Mouse (Mus musculus) forebrain, embryonic 14.5 days (tissue): ENCODE results near the gene Gm45062. TPM values are rescaled to one million over a fixed set of nuclear protein-coding genes. Genes with fewer than 3 reads are reported as not detected.

Experiments
- ATAC-seq: fragments of 200-750 bp; cut with Nextera tagmentation; 2 replicates; pipeline ENCODE4 v1.8.0; 2017; ENCODE audit warnings: mild to moderate bottlenecking, moderate library complexity
- DNase-seq: peaks from one replicate; pipeline ENCODE4 v3.0.0-alpha.2; 2015; ENCODE audit warnings: low spot score
- H3K27ac ChIP-seq: fragments of 300-500 bp; sonication (generic); 2 replicates; pipeline ENCODE4 v1.5.1; 2014; ENCODE audit warnings: low read depth, mild to moderate bottlenecking, control low read depth, low read length, moderate library complexity
- H3K27me3 ChIP-seq: fragments of 300-500 bp; sonication (generic); replicated peaks from 2 replicates; pipeline ENCODE4 v1.6.1; 2014; ENCODE audit warnings: low read length, control low read depth, mixed read lengths; ENCODE audit not compliant: control insufficient read depth, insufficient read depth
- H3K36me3 ChIP-seq: fragments of 300-500 bp; sonication (generic); 2 replicates; pipeline ENCODE4 v1.6.1; 2014; ENCODE audit warnings: low read length, control low read depth; ENCODE audit not compliant: control insufficient read depth, insufficient read depth
- H3K4me1 ChIP-seq: fragments of 300-500 bp; sonication (generic); 2 replicates; pipeline ENCODE4 v1.6.1; 2014; ENCODE audit warnings: antibody characterized with exemption, low read length, control low read depth; ENCODE audit not compliant: control insufficient read depth, insufficient read depth
- H3K4me2 ChIP-seq: fragments of 300-500 bp; sonication (generic); 2 replicates; pipeline ENCODE4 v1.6.1; 2014; ENCODE audit warnings: mild to moderate bottlenecking, control low read depth, low read length
- H3K4me3 ChIP-seq: fragments of 300-500 bp; sonication (generic); 2 replicates; pipeline ENCODE4 v1.5.1; 2014; ENCODE audit warnings: low read depth, low read length, control low read depth
- H3K9ac ChIP-seq: fragments of 300-500 bp; sonication (generic); 2 replicates; pipeline ENCODE4 v1.6.1; 2014; ENCODE audit warnings: mild to moderate bottlenecking, low read length, control low read depth, moderate library complexity
- H3K9me3 ChIP-seq: fragments of 300-500 bp; sonication (generic); replicated peaks from 2 replicates; pipeline ENCODE4 v1.6.1; 2016; ENCODE audit warnings: low read length, control low read depth, mixed read lengths; ENCODE audit not compliant: control insufficient read depth
- WGBS: fragments of 180-500 bp; shearing (Covaris S2); extraction: QIAGEN DNeasy Blood & Tissue Kit; methylation state at CpG from one replicate; pipeline ENCODE4 v1.1.7; 2014; 5-methylcytosine and 5-hydroxymethylcytosine counted together
- polyA plus RNA-seq: library from polyadenylated mRNA; unstranded; fragments of >200 nt; fragmentation: Nextera tagmentation; extraction: Ambion mirVana; gene quantifications from 2 replicates; pipeline ENCODE4 v1.2.1, GENCODE M21; 2014

Gm45062 gene
- 14.1 and 14.3 TPM in 2 replicates for polyA plus RNA-seq

DNA sequence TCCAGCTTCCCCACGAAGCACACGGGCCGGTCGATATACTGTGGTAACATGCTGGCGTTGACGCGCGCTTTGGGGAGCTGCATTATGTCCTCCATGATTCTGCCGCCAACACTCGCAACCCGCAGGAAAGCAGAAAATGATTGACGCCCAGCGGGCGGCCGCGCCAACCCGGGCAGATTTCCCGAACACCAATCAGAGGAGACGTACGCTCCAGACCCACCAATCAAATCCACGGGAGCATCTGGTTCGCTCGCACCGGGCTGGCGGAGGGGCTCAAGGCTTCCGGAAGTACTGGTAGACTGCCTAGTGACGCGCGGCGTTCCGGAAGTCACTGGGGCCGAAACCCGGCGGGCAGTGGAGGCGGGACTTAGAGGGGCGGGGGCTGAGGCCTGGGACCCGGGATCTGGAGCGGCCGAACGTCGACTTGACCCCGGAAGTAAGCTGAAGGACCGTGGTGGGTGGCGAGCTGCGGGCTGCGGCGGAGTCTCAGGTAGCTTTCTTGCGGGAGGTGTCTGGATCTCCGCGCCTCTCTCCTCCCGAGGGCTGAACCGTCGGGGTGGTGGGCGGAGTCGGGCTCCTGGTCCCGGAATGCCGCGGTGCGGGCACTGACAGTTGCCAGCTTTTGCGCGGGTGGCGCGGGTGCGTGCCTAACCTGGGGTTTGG, at the start of gene Gm45062, which contains the start of the genes Rpa3 and Umad1:
Gm45062 (plus strand) TSS at position 447 of the 663 bp plus-strand sequence.
Rpa3 (minus strand) TSS at position 170 of the 663 bp plus-strand sequence.
Umad1 (plus strand) TSS at position 285 of the 663 bp plus-strand sequence.
- H3K27ac ChIP-seq, result peak within 1 kb of the TSS; percentile 72; the same call in 1 of the 2 replicates
- peak within 1 kb of the TSS; percentile 79 for H3K9ac ChIP-seq
- peaks cover 9% of the 10 kb centered on the region; the same call in 1 of the 2 replicates for H3K4me1 ChIP-seq
- DNase-seq, result peak; percentile 99
- 0% methylated on average over 64 of the region's 64 CpGs for WGBS
- peak within 1 kb of the TSS; percentile 61 for H3K4me3 ChIP-seq
- ATAC-seq, result peak; percentile 100
- H3K4me2 ChIP-seq, result peak within 1 kb of the TSS; percentile 88
- H3K36me3 ChIP-seq, result 0 out of 2 replicates have a peak, but pooled peaks cover 2% of the 10 kb centered on the region
- no peaks in the 10 kb centered on the region for H3K27me3 ChIP-seq
- H3K9me3 ChIP-seq, result no peaks in the 10 kb centered on the region

DNA sequence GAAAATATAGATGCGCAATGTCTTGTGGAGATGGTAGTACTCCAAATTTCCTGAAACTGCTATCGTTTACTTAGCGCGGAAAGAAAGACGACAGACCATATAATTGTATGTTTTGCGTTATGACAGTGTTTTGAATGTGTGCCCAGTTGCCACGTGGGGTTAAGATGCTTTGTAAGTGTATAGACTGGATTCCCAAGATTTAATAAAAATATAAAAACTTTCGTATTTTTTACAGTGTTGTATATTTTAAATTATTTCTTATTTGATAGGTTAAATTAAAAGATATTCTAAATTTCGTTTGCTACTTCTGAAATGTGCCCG, 49.4 kb upstream of the Gm45062 start:
- WGBS, result 11% methylated on average over 10 of the region's 10 CpGs
- Histone ChIP-seq H3K4me1 (peaks cover 7% of the 10 kb centered on the region; the same call in 1 of the 2 replicates), H3K36me3 (0 out of 2 replicates have a peak, but pooled peaks cover under 1% of the 10 kb centered on the region), H3K4me3 (peak overlapping the region; percentile 82), H3K4me2 (peak overlapping the region; percentile 45), H3K9me3 (no peaks in the 10 kb centered on the region), H3K9ac (peak overlapping the region; percentile 91), H3K27me3 (no peaks in the 10 kb centered on the region), H3K27ac (no peak overlapping the region)
- DNase-seq (peak; percentile 66), ATAC-seq (peak; percentile 9)

DNA sequence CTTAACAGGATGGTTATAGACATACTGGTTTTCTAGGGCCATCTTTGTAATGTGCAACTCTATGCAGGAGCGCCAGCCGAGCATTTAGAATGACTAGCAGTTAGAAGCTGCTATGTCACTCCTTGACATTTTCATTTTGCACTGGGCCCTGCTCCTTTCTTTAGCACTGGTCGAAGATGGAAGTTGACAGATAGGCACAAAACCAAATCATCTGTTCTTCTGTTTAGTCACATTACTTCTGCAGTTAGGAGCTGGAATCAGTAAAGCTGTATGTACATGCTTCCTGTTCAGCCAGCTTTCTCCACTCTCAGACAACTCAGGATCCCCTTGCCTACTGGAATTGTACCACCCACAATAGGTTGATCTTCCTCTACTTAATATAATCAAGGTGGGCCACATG, 48.6 kb upstream of the Gm45062 start:
- H3K36me3 ChIP-seq, result peaks cover 9% of the 10 kb centered on the region
- no peak overlapping the region for H3K27ac ChIP-seq
- peak overlapping the region; percentile 45 for H3K4me2 ChIP-seq
- no peak overlapping the region for H3K4me3 ChIP-seq
- H3K4me1 ChIP-seq, result peaks cover 7% of the 10 kb centered on the region; the same call in 1 of the 2 replicates
- no peaks in the 10 kb centered on the region for H3K27me3 ChIP-seq
- 89% methylated on average over 3 of the region's 3 CpGs for WGBS
- ATAC-seq (no peak), DNase-seq (no peak)
- no peaks in the 10 kb centered on the region for H3K9me3 ChIP-seq
- no peak overlapping the region for H3K9ac ChIP-seq

DNA sequence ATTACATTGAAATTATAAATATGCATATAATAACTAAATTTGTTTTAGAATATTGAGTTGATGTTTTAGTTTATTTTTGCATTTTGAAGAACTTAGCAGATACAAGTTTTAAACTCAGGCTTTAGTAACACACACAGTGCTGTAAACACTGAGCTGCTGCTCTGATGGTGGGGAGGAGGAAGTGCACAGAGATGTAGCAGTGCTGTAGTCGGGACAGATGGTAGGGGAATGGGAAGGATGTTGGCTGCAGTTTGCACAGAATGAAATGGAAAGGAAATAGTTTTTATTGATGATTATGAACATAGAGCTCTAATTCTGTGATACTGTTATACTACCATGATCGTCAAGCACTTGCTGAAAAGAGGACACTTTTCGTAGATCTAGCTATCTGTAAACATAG, 32.2 kb upstream of the Gm45062 start:
- ATAC-seq (no peak), DNase-seq (no peak)
- H3K9ac ChIP-seq, result no peak overlapping the region
- no peak overlapping the region for H3K4me3 ChIP-seq
- peaks cover 23% of the 10 kb centered on the region for H3K36me3 ChIP-seq
- no peaks in the 10 kb centered on the region for H3K4me1 ChIP-seq
- no peak overlapping the region for H3K27ac ChIP-seq
- no peaks in the 10 kb centered on the region for H3K9me3 ChIP-seq
- no peak overlapping the region for H3K4me2 ChIP-seq
- H3K27me3 ChIP-seq, result no peaks in the 10 kb centered on the region
- WGBS, result 85% methylated on average over 3 of the region's 3 CpGs

DNA sequence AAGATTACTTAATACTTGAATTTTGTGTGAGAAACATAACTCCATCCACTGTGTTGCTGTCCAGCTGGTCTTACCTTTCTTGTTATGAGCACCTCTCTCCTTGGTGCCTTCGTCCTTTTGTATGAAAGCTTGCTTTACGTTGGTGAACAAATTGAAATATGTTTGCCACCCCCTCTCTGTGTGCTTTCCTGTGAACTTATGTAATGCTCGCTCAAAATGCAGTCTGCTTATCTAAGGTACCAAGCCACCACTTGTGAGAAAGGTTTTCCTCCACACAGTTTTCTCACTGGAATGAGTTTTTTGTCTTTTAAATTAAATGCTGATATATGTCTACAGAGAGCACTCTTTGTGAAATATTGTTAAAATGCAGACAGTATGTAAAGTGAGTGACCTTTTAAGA, 30.7 kb upstream of the Gm45062 start:
- Histone ChIP-seq H3K36me3 (peaks cover 29% of the 10 kb centered on the region), H3K27me3 (no peaks in the 10 kb centered on the region), H3K4me2 (no peak overlapping the region), H3K4me3 (no peak overlapping the region), H3K4me1 (no peaks in the 10 kb centered on the region), H3K9me3 (no peaks in the 10 kb centered on the region), H3K27ac (no peak overlapping the region), H3K9ac (no peak overlapping the region)
- ATAC-seq (no peak), DNase-seq (no peak)
- WGBS, result 87% methylated on average over 3 of the region's 3 CpGs

DNA sequence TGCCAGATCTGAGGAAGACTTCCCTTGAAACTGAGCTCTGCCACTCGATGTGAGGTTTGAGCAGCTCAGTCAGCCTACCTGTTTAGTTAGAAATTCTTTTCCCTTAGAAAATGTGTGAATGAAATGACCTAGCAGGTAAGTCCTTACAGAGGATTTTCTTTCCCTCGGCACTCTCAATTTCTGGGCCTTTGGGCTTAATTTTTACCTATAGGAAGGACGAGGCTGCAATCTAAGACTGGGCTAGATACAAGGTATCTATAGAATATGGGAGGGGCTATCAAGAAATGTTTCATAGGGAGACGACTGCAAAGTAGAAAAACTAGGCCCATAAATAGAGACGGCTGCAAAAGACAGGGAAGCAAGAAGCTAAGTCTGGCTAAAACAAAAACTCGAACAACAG, 934 bp upstream of the Gm45062 start:
- H3K36me3 ChIP-seq, result peaks cover 9% of the 10 kb centered on the region; the same call in 1 of the 2 replicates
- DNase-seq (no peak), ATAC-seq (no peak)
- H3K27me3 ChIP-seq, result no peaks in the 10 kb centered on the region
- H3K27ac ChIP-seq, result 0 out of 2 replicates have a peak overlapping the region, but pooled peaks have one; percentile 70
- H3K4me3 ChIP-seq, result peak overlapping the region; percentile 61
- peaks cover 9% of the 10 kb centered on the region; the same call in 1 of the 2 replicates for H3K4me1 ChIP-seq
- peak overlapping the region; percentile 73 for H3K9ac ChIP-seq
- peak overlapping the region; percentile 57 for H3K4me2 ChIP-seq
- 12% methylated on average over 6 of the region's 6 CpGs for whole genome bisulfite sequencing
- no peaks in the 10 kb centered on the region for H3K9me3 ChIP-seq

DNA sequence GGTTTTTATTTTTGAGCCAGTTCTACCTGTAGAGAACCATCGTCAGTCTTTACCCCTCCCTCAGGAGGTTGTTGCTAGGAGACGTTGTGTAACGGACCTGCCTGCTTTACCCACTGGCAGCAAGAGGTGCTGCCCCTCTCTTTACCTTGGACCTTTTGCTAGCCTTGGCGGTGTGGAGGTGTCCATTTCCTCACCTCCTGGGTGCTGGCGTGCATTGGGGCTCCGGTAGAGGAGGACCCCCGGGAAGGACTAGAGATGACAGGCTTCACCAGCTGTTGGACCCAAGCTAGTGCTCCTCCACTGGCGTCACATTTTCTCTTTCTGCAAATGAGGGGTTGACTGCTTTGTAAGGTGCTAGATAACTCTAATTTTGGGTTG, 406 bp downstream of the Gm45062 start:
- Histone ChIP-seq H3K4me3 (peak overlapping the region; percentile 61), H3K4me1 (peaks cover 9% of the 10 kb centered on the region; the same call in 1 of the 2 replicates), H3K4me2 (peak overlapping the region; percentile 88), H3K36me3 (no peaks in the 10 kb centered on the region), H3K9ac (peak overlapping the region; percentile 79), H3K27ac (peak overlapping the region; percentile 72; the same call in 1 of the 2 replicates), H3K27me3 (no peaks in the 10 kb centered on the region), H3K9me3 (no peaks in the 10 kb centered on the region)
- under 1% methylated on average over 8 of the region's 8 CpGs for WGBS
- DNase-seq, result no peak
- ATAC-seq, result no peak

DNA sequence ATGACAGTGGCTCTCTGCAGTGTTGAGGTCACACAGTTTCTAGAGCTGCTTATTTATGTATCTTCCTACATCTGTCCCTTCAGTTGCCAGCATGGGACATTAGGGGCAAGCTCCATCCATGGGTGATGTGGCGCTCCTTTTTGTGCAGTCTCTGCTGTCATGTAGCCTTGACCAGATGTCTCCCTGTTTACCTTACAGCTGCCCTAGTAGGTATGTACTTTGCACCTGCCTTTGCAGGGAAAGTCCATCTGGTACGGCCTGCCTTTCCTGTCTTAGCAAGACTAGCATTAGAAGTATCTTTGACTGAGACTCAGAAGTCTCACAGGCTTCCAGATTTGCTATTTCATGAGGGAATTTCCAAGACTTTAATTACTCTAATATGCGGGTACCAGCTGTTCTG, 11.8 kb downstream of the Gm45062 start:
- no peak for ATAC-seq
- no peak for DNase-seq
- Histone ChIP-seq H3K27ac (no peak overlapping the region), H3K4me2 (no peak overlapping the region), H3K9me3 (no peaks in the 10 kb centered on the region), H3K9ac (no peak overlapping the region), H3K27me3 (no peaks in the 10 kb centered on the region), H3K4me1 (no peaks in the 10 kb centered on the region), H3K36me3 (0 out of 2 replicates have a peak, but pooled peaks cover 7% of the 10 kb centered on the region), H3K4me3 (no peak overlapping the region)
- WGBS, result 94% methylated on average over 3 of the region's 3 CpGs
